Comparison of ENCODE assay signal across 8 mouse cellular contexts in the genomic region with DNA sequence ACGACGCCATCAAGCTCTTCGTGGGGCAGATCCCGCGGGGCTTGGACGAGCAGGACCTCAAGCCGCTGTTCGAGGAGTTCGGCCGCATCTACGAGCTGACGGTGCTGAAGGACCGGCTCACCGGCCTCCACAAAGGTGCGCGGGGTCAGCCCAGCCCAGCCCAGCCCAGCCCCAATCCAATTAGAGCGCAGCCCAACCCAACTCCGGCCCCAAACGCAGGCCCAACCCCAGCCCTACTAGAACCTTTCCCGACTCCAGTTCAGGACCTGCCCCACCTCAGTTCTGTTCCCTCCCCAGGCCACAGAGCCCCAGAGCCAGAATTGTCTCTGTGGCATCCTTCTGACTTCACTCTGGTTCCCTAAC. TPM values are rescaled to one million over a fixed set of nuclear protein-coding genes. Genes with fewer than 3 reads are reported as not detected.
DNase-seq lines count a peak whose midpoint lies in the region; ATAC-seq and TF ChIP-seq lines count a peak whose summit lies in the region.

No protein-coding gene starts in this region.

- intact Hi-C loops in gastrocnemius, postnatal 14 days (cut with DNase I; ENCODE audit: low total_unique reads) = no loop called here

- no peak; the same call in 1 of the 2 replicates for ATAC-seq in kidney, postnatal 0 days (replicated peaks; ENCODE audit: low FRiP score, low read depth)
- ATAC-seq in embryonic facial prominence, embryonic 12.5 days (ENCODE audit: insufficient number of reproducible peaks, insufficient read depth, low FRiP score, low TSS enrichment) = no peak; the same call in 1 of the 2 replicates
- ATAC-seq in hindbrain, postnatal 0 days = no peak
- no peak for ATAC-seq in midbrain, postnatal 0 days (ENCODE audit: low FRiP score)

- no peak overlapping the region for H3K27ac ChIP-seq in kidney, postnatal 0 days
- H3K27ac ChIP-seq in kidney, adult 2 months (ENCODE audit: insufficient read depth, low read depth, low read length) = no peak overlapping the region
- no peak overlapping the region for H3K27ac ChIP-seq in embryonic facial prominence, embryonic 12.5 days
- peak overlapping the region; percentile 63; the same call in 1 of the 2 replicates for H3K27ac ChIP-seq in hindbrain, postnatal 0 days
- H3K27ac ChIP-seq in midbrain, postnatal 0 days (ENCODE audit: low read depth, low read length) = peak overlapping the region; percentile 71

- peak overlapping the region; percentile 35 for H3K4me3 ChIP-seq in kidney, postnatal 0 days (replicated peaks; ENCODE audit: low read depth, low read length)
- H3K4me3 ChIP-seq in kidney, adult 2 months (ENCODE audit: insufficient read depth, low read depth, low read length) = no peak overlapping the region
- H3K4me3 ChIP-seq in embryonic facial prominence, embryonic 12.5 days = peak overlapping the region; percentile 44
- H3K4me3 ChIP-seq in hindbrain, postnatal 0 days (ENCODE audit: low read length) = peak overlapping the region; percentile 53
- H3K4me3 ChIP-seq in midbrain, postnatal 0 days (ENCODE audit: low read depth, low read length) = peak overlapping the region; percentile 68

- no peaks in the 10 kb centered on the region for H3K9me3 ChIP-seq in kidney, postnatal 0 days (replicated peaks; ENCODE audit: low read length)
- no peaks in the 10 kb centered on the region for H3K9me3 ChIP-seq in embryonic facial prominence, embryonic 12.5 days
- H3K9me3 ChIP-seq in hindbrain, postnatal 0 days (ENCODE audit: low read length) = no peaks in the 10 kb centered on the region
- no peaks in the 10 kb centered on the region for H3K9me3 ChIP-seq in midbrain, postnatal 0 days (ENCODE audit: low read length)

- H3K4me2 ChIP-seq in kidney, postnatal 0 days (ENCODE audit: low read length) = peak overlapping the region; percentile 51
- peak overlapping the region; percentile 68 for H3K4me2 ChIP-seq in embryonic facial prominence, embryonic 12.5 days (replicated peaks)
- H3K4me2 ChIP-seq in hindbrain, postnatal 0 days (ENCODE audit: low read depth, low read length) = peak overlapping the region; percentile 77
- peak overlapping the region; percentile 73 for H3K4me2 ChIP-seq in midbrain, postnatal 0 days (ENCODE audit: low read depth, low read length, poor library complexity, severe bottlenecking)

- no peak for TF ChIP-seq CTCF in kidney, postnatal 0 days (IDR thresholded peaks at IDR 0.05; ENCODE audit: low read depth)
- TF ChIP-seq CTCF in kidney, adult 2 months (conservative IDR thresholded peaks at IDR 0.05; ENCODE audit: insufficient read depth, insufficient read length, low read depth, low read length) = no peak
- no peak for TF ChIP-seq CTCF in hindbrain, postnatal 0 days (IDR thresholded peaks at IDR 0.05; ENCODE audit: low read depth)
- no peak for TF ChIP-seq CTCF in midbrain, postnatal 0 days (IDR thresholded peaks at IDR 0.05)

- H3K9ac ChIP-seq in kidney, postnatal 0 days (ENCODE audit: low read depth, low read length) = no peak overlapping the region
- no peak overlapping the region for H3K9ac ChIP-seq in embryonic facial prominence, embryonic 12.5 days
- peak overlapping the region; percentile 67 for H3K9ac ChIP-seq in hindbrain, postnatal 0 days (replicated peaks; ENCODE audit: low read length)
- peak overlapping the region; percentile 84 for H3K9ac ChIP-seq in midbrain, postnatal 0 days (replicated peaks; ENCODE audit: low read length, poor library complexity, severe bottlenecking)

- no peaks in the 10 kb centered on the region for H3K36me3 ChIP-seq in kidney, postnatal 0 days (ENCODE audit: insufficient read depth, low read length)
- H3K36me3 ChIP-seq in kidney, adult 2 months (ENCODE audit: control insufficient read depth, insufficient read depth, low read length) = no peaks in the 10 kb centered on the region
- no peaks in the 10 kb centered on the region for H3K36me3 ChIP-seq in embryonic facial prominence, embryonic 12.5 days
- no peaks in the 10 kb centered on the region for H3K36me3 ChIP-seq in hindbrain, postnatal 0 days (ENCODE audit: insufficient read depth, low read length)
- H3K36me3 ChIP-seq in midbrain, postnatal 0 days (ENCODE audit: insufficient read depth, low read length) = no peaks in the 10 kb centered on the region

- TF ChIP-seq POLR2A in kidney, adult 2 months (IDR thresholded peaks at IDR 0.05; ENCODE audit: low read depth, low read length) = no peak

- WGBS in kidney, postnatal 0 days = 1% methylated on average over 19 of the region's 20 CpGs
- 2% methylated on average over 20 of the region's 20 CpGs for WGBS in kidney, adult 2 months
- under 1% methylated on average over 17 of the region's 20 CpGs for WGBS in embryonic facial prominence, embryonic 12.5 days
- WGBS in hindbrain, postnatal 0 days = under 1% methylated on average over 19 of the region's 20 CpGs
- 0% methylated on average over 16 of the region's 20 CpGs for WGBS in midbrain, postnatal 0 days

- H3K4me1 ChIP-seq in kidney, postnatal 0 days (replicated peaks; ENCODE audit: insufficient read depth, low read length) = 0 out of 2 replicates have a peak, but pooled peaks cover 3% of the 10 kb centered on the region
- no peaks in the 10 kb centered on the region for H3K4me1 ChIP-seq in kidney, adult 2 months (ENCODE audit: control insufficient read depth, insufficient read depth, low read length)
- peaks cover 8% of the 10 kb centered on the region; the same call in 1 of the 2 replicates for H3K4me1 ChIP-seq in embryonic facial prominence, embryonic 12.5 days
- no peaks in the 10 kb centered on the region for H3K4me1 ChIP-seq in hindbrain, postnatal 0 days (ENCODE audit: insufficient read depth, low read length)
- H3K4me1 ChIP-seq in midbrain, postnatal 0 days (ENCODE audit: insufficient read depth, low read length) = 0 out of 2 replicates have a peak, but pooled peaks cover 4% of the 10 kb centered on the region

- H3K27me3 ChIP-seq in kidney, postnatal 0 days (ENCODE audit: insufficient read depth, low read length) = peaks cover 7% of the 10 kb centered on the region; the same call in 1 of the 2 replicates
- no peaks in the 10 kb centered on the region; the same call in 1 of the 2 replicates for H3K27me3 ChIP-seq in kidney, adult 2 months (replicated peaks; ENCODE audit: control insufficient read depth, insufficient read depth, low read length)
- H3K27me3 ChIP-seq in embryonic facial prominence, embryonic 12.5 days = peaks cover 19% of the 10 kb centered on the region; the same call in 1 of the 2 replicates
- no peaks in the 10 kb centered on the region for H3K27me3 ChIP-seq in hindbrain, postnatal 0 days (ENCODE audit: insufficient read depth, low read length)
- H3K27me3 ChIP-seq in midbrain, postnatal 0 days (ENCODE audit: insufficient read depth, low read length) = no peaks in the 10 kb centered on the region; the same call in 1 of the 2 replicates

- DNase-seq in kidney, postnatal 0 days (ENCODE audit: low spot score) = no peak
- no peak for DNase-seq in kidney, adult 2 months
- DNase-seq in hindbrain, postnatal 0 days (ENCODE audit: low spot score) = no peak
- DNase-seq in midbrain, postnatal 0 days (ENCODE audit: low spot score) = no peak
- no peak for DNase-seq in gastrocnemius, postnatal 14 days
- DNase-seq in right cerebral cortex, adult 2 months (ENCODE audit: low spot score in 2 of 2) = no peak
- DNase-seq in urinary bladder, adult 2 months (ENCODE audit: low spot score) = no peak

RNA-seq across cellular contexts. Expression of a gene that starts 0.8 kb away (rescaled TPM):
- 0.05 and 0.14 TPM in 2 replicates for polyA plus RNA-seq in kidney, postnatal 0 days (2015; fragmentation: Nextera tagmentation; extraction: Ambion mirVana)
- 0.18 and 0.30 TPM in 2 replicates for polyA plus RNA-seq in kidney, adult 2 months (2012; rRNA removed)
- 1.0 and 1.8 TPM in 2 replicates for polyA plus RNA-seq in embryonic facial prominence, embryonic 12.5 days (2016; fragmentation: Nextera tagmentation; extraction: Ambion mirVana)
- 82.3 and 91.7 TPM in 2 replicates for total RNA-seq in hindbrain, postnatal 0 days (2014; rRNA removed)
- 40.1 and 40.9 TPM in 2 replicates for polyA plus RNA-seq in hindbrain, postnatal 0 days (2015; fragmentation: Nextera tagmentation; extraction: Ambion mirVana)
- 77.9 and 81.1 TPM in 2 replicates for total RNA-seq in midbrain, postnatal 0 days (2014; rRNA removed)
- 47.3 and 59.6 TPM in 2 replicates for polyA plus RNA-seq in midbrain, postnatal 0 days (2015; fragmentation: Nextera tagmentation; extraction: Ambion mirVana)
- not detected for total RNA-seq in gastrocnemius, postnatal 14 days (2021)
- 0.19 and 0.21 TPM in 2 replicates for polyA plus RNA-seq in urinary bladder, adult 2 months (2012; rRNA removed)

RNA-seq across cellular contexts. Expression of a gene that starts 38.6 kb away (rescaled TPM):
- 15.7 and 16.1 TPM in 2 replicates for polyA plus RNA-seq in kidney, postnatal 0 days (2015; fragmentation: Nextera tagmentation; extraction: Ambion mirVana)
- polyA plus RNA-seq in kidney, adult 2 months (2012; rRNA removed) = 15.3 and 19.1 TPM in 2 replicates
- 46.0 and 46.3 TPM in 2 replicates for polyA plus RNA-seq in embryonic facial prominence, embryonic 12.5 days (2016; fragmentation: Nextera tagmentation; extraction: Ambion mirVana)
- total RNA-seq in hindbrain, postnatal 0 days (2014; rRNA removed) = 123 and 129 TPM in 2 replicates
- 136 and 156 TPM in 2 replicates for polyA plus RNA-seq in hindbrain, postnatal 0 days (2015; fragmentation: Nextera tagmentation; extraction: Ambion mirVana)
- total RNA-seq in midbrain, postnatal 0 days (2014; rRNA removed) = 136 and 154 TPM in 2 replicates
- polyA plus RNA-seq in midbrain, postnatal 0 days (2015; fragmentation: Nextera tagmentation; extraction: Ambion mirVana) = 170 and 187 TPM in 2 replicates
- total RNA-seq in gastrocnemius, postnatal 14 days (2021) = 10 to 100 TPM; 12.3 to 13.8 TPM
- polyA plus RNA-seq in urinary bladder, adult 2 months (2012; rRNA removed) = 52.4 and 53.9 TPM in 2 replicates

RNA-seq across cellular contexts. Expression of a gene that starts 38.8 kb away (rescaled TPM):
- polyA plus RNA-seq in kidney, postnatal 0 days (2015; fragmentation: Nextera tagmentation; extraction: Ambion mirVana) = 0.11 TPM in 1 of 2 replicates, not detected in the other
- polyA plus RNA-seq in kidney, adult 2 months (2012; rRNA removed) = 0.14 TPM in 1 of 2 replicates, not detected in the other
- polyA plus RNA-seq in embryonic facial prominence, embryonic 12.5 days (2016; fragmentation: Nextera tagmentation; extraction: Ambion mirVana) = 0.20 TPM in 1 of 2 replicates, not detected in the other
- total RNA-seq in hindbrain, postnatal 0 days (2014; rRNA removed) = 1.5 and 3.7 TPM in 2 replicates
- polyA plus RNA-seq in hindbrain, postnatal 0 days (2015; fragmentation: Nextera tagmentation; extraction: Ambion mirVana) = 1.1 and 1.6 TPM in 2 replicates
- 0.99 and 2.3 TPM in 2 replicates for total RNA-seq in midbrain, postnatal 0 days (2014; rRNA removed)
- polyA plus RNA-seq in midbrain, postnatal 0 days (2015; fragmentation: Nextera tagmentation; extraction: Ambion mirVana) = 1.4 and 1.6 TPM in 2 replicates
- under 1 TPM; 0.42 to 0.43 TPM for total RNA-seq in gastrocnemius, postnatal 14 days (2021)
- polyA plus RNA-seq in urinary bladder, adult 2 months (2012; rRNA removed) = 1.3 and 1.5 TPM in 2 replicates

RNA-seq across cellular contexts. Expression of a gene that starts 39.1 kb away (rescaled TPM):
- polyA plus RNA-seq in kidney, postnatal 0 days (2015; fragmentation: Nextera tagmentation; extraction: Ambion mirVana) = 57.0 and 62.7 TPM in 2 replicates
- 76.1 and 77.7 TPM in 2 replicates for polyA plus RNA-seq in kidney, adult 2 months (2012; rRNA removed)
- 60.3 and 64.1 TPM in 2 replicates for polyA plus RNA-seq in embryonic facial prominence, embryonic 12.5 days (2016; fragmentation: Nextera tagmentation; extraction: Ambion mirVana)
- total RNA-seq in hindbrain, postnatal 0 days (2014; rRNA removed) = 52.9 and 54.8 TPM in 2 replicates
- polyA plus RNA-seq in hindbrain, postnatal 0 days (2015; fragmentation: Nextera tagmentation; extraction: Ambion mirVana) = 52.7 and 53.1 TPM in 2 replicates
- total RNA-seq in midbrain, postnatal 0 days (2014; rRNA removed) = 49.6 and 53.8 TPM in 2 replicates
- polyA plus RNA-seq in midbrain, postnatal 0 days (2015; fragmentation: Nextera tagmentation; extraction: Ambion mirVana) = 43.6 and 48.4 TPM in 2 replicates
- 10 to 100 TPM; 21.2 to 22.4 TPM for total RNA-seq in gastrocnemius, postnatal 14 days (2021)
- 103 and 106 TPM in 2 replicates for polyA plus RNA-seq in urinary bladder, adult 2 months (2012; rRNA removed)

Comparison
In these comparisons a context has a peak if more than half of its experiments do, and no peak if none do; other contexts are left out.
1. H3K27ac ChIP-seq: peak in hindbrain, postnatal 0 days (single experiment) and midbrain, postnatal 0 days (single experiment); none in kidney, postnatal 0 days (single experiment), kidney, adult 2 months (single experiment) and embryonic facial prominence, embryonic 12.5 days (single experiment).
2. H3K9ac ChIP-seq: peak in hindbrain, postnatal 0 days (single experiment) and midbrain, postnatal 0 days (single experiment); none in kidney, postnatal 0 days (single experiment) and embryonic facial prominence, embryonic 12.5 days (single experiment).
3. RNA of a gene that starts 0.8 kb away (polyA plus RNA-seq): 47.3 to 59.6 TPM in midbrain, postnatal 0 days and 40.1 to 40.9 TPM in hindbrain, postnatal 0 days; 1.0 to 1.8 TPM in embryonic facial prominence, embryonic 12.5 days, 0.18 to 0.30 TPM in kidney, adult 2 months, 0.19 to 0.21 TPM in urinary bladder, adult 2 months and 0.05 to 0.14 TPM in kidney, postnatal 0 days; every median in the first group is over 10 times any median in the second.
4. Peak in every context shown above with its lines, with median percentiles within 50 percentile points of each other: H3K4me2 ChIP-seq.